Comparison of ENCODE assay signal across 8 mouse cellular contexts in the genomic region with DNA sequence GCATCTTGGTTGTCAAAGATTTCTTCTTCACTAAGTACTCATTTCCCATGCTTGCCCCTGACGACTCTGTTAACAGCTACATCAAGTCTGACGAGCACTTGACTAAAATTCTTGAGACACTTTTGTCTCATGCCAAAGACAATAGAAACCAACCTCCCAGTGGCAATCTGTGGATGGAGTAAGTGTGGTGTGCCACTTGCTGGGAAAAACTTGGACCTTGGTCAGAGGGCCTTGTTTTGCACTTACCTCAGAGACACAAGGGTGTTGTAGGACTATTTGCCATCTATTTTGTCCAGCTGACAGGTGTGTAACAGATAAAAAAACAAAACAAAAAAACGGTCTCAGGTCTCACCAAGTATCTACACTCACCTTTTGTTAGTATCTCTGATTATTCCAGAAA. TPM values are rescaled to one million over a fixed set of nuclear protein-coding genes. Genes with fewer than 3 reads are reported as not detected.
DNase-seq lines count a peak whose midpoint lies in the region; ATAC-seq and TF ChIP-seq lines count a peak whose summit lies in the region.

No protein-coding gene starts in this region.

- no peak for TF ChIP-seq POLR2A in lung, adult 2 months (IDR thresholded peaks at IDR 0.05; ENCODE audit: borderline replicate concordance, extremely low read depth, low read depth, low read length)

- H3K4me2 ChIP-seq in liver, embryonic 13.5 days = peak overlapping the region; percentile 32; the same call in 1 of the 2 replicates

- H3K27ac ChIP-seq in heart, embryonic 10.5 days = peak overlapping the region; percentile 72
- H3K27ac ChIP-seq in liver, embryonic 13.5 days = peak overlapping the region; percentile 76

- intact Hi-C loops in heart, postnatal 25 days (cut with DNase I) = no loop called here

- H3K4me1 ChIP-seq in heart, embryonic 10.5 days = peaks cover 66% of the 10 kb centered on the region
- peaks cover 25% of the 10 kb centered on the region for H3K4me1 ChIP-seq in lung, adult 2 months (ENCODE audit: control insufficient read depth, insufficient read depth, low read length)
- peaks cover 71% of the 10 kb centered on the region for H3K4me1 ChIP-seq in liver, embryonic 13.5 days (replicated peaks)

- H3K27me3 ChIP-seq in heart, embryonic 10.5 days (ENCODE audit: insufficient read depth, poor library complexity, severe bottlenecking) = no peaks in the 10 kb centered on the region
- H3K27me3 ChIP-seq in liver, embryonic 13.5 days = no peaks in the 10 kb centered on the region

- H3K9ac ChIP-seq in liver, embryonic 13.5 days = 0 out of 2 replicates have a peak overlapping the region, but pooled peaks have one; percentile 29

- WGBS in heart, embryonic 10.5 days = 22% methylated on average over 3 of the region's 3 CpGs
- 18% methylated on average over 3 of the region's 3 CpGs for WGBS in lung, adult 2 months
- WGBS in liver, embryonic 13.5 days (ENCODE audit: insufficient replicate concordance) = 31% methylated on average over 3 of the region's 3 CpGs

- H3K4me3 ChIP-seq in heart, embryonic 10.5 days = no peak overlapping the region
- no peak overlapping the region for H3K4me3 ChIP-seq in lung, adult 2 months (replicated peaks; ENCODE audit: extremely low read depth, low read depth, low read length)
- no peak overlapping the region for H3K4me3 ChIP-seq in liver, embryonic 13.5 days (replicated peaks)

- no peak for DNase-seq in heart, embryonic 10.5 days (ENCODE audit: low spot score)
- no peak for DNase-seq in heart, postnatal 25 days (ENCODE audit: low spot score)
- peak; percentile 33 for DNase-seq in lung, postnatal 36 days
- no peak for DNase-seq in lung, adult 2 months
- no peak for DNase-seq in liver, embryonic 13.5 days
- DNase-seq in adrenal gland, adult 2 months = no peak
- DNase-seq in thymus, postnatal 14 days = no peak
- DNase-seq in urinary bladder, adult 18-20 months (ENCODE audit: low spot score in 2 of 2) = no peak

- no peak for TF ChIP-seq CTCF in lung, adult 2 months (IDR thresholded peaks at IDR 0.05; ENCODE audit: insufficient read depth, low read length)

- peaks cover 30% of the 10 kb centered on the region for H3K36me3 ChIP-seq in heart, embryonic 10.5 days
- H3K36me3 ChIP-seq in liver, embryonic 13.5 days = peaks cover 28% of the 10 kb centered on the region

- ATAC-seq in liver, embryonic 13.5 days (ENCODE audit: low read depth) = no peak

- H3K9me3 ChIP-seq in heart, embryonic 10.5 days = no peaks in the 10 kb centered on the region
- H3K9me3 ChIP-seq in liver, embryonic 13.5 days (replicated peaks) = no peaks in the 10 kb centered on the region

RNA-seq across cellular contexts. Expression of a gene that starts 3.7 kb away (rescaled TPM):
- polyA plus RNA-seq in heart, embryonic 10.5 days (2016; fragmentation: Nextera tagmentation; extraction: Ambion mirVana) = 15.2 and 16.4 TPM in 2 replicates
- total RNA-seq in heart, postnatal 25 days (2021) = 10 to 100 TPM; 10.6 to 11.2 TPM
- polyA plus RNA-seq in lung, adult 2 months (2012; rRNA removed) = 13.6 and 15.9 TPM in 2 replicates
- 5.8 and 7.3 TPM in 2 replicates for polyA plus RNA-seq in liver, embryonic 13.5 days (2015; fragmentation: Nextera tagmentation; extraction: Ambion mirVana)
- total RNA-seq in adrenal gland, adult 2 months (2021) = 10 to 100 TPM; 13.0 to 19.7 TPM
- polyA plus RNA-seq in adrenal gland, adult 2 months (2012; rRNA removed) = 13.4 and 14.0 TPM in 2 replicates

RNA-seq across cellular contexts. Expression of a gene that starts 26.2 kb away (rescaled TPM):
- polyA plus RNA-seq in heart, embryonic 10.5 days (2016; fragmentation: Nextera tagmentation; extraction: Ambion mirVana) = 1.6 and 2.9 TPM in 2 replicates
- total RNA-seq in heart, postnatal 25 days (2021) = 10 to 100 TPM; 18.7 to 20.1 TPM
- polyA plus RNA-seq in lung, adult 2 months (2012; rRNA removed) = 79.1 and 85.6 TPM in 2 replicates
- polyA plus RNA-seq in liver, embryonic 13.5 days (2015; fragmentation: Nextera tagmentation; extraction: Ambion mirVana) = 1.0 and 1.1 TPM in 2 replicates
- 10 to 100 TPM; 18.4 to 24.8 TPM for total RNA-seq in adrenal gland, adult 2 months (2021)
- 31.0 and 32.9 TPM in 2 replicates for polyA plus RNA-seq in adrenal gland, adult 2 months (2012; rRNA removed)
